ENCODE assay signal across 7 mouse cellular contexts in the genomic region with DNA sequence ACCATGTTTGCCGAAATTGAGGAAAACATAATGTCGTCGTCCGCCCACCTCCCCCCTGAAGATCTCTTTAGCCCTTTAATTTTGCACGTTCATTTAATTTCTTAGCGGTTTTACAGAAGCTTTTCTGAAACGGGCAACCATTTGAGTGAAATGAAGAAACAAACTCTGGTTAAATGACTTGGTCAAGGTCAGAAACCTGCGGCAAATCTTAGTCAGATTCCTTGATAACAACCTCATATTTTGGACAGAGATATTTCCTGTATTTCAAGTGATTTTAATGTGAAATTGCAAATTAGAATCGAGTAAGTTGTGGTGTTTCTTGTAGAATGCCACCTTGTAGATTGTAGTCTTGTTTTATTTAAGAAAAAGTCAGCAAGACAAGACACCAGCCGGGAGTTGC. TPM values are rescaled to one million over a fixed set of nuclear protein-coding genes. Genes with fewer than 3 reads are reported as not detected.
DNase-seq lines count a peak whose midpoint lies in the region; ATAC-seq and TF ChIP-seq lines count a peak whose summit lies in the region.

No protein-coding gene starts in this region.

- DNase-seq in lung, postnatal 0 days (ENCODE audit: low spot score), result no peak
- DNase-seq in lung, postnatal 14 days, result no peak
- DNase-seq in forebrain, embryonic 11.5 days (ENCODE audit: low spot score), result no peak
- no peak for DNase-seq in limb, embryonic 14.5 days (ENCODE audit: low spot score)
- DNase-seq in embryo, embryonic 11 days, result no peak
- DNase-seq in left cerebral cortex, adult 18-20 months (ENCODE audit: low spot score in 2 of 2), result no peak

- H3K4me2 ChIP-seq in lung, postnatal 0 days (replicated peaks; ENCODE audit: low read depth, low read length), result peak overlapping the region; percentile 82
- H3K4me2 ChIP-seq in forebrain, embryonic 11.5 days (ENCODE audit: low read depth, low read length, severe bottlenecking), result peak overlapping the region; percentile 57
- peak overlapping the region; percentile 55 for H3K4me2 ChIP-seq in limb, embryonic 14.5 days (replicated peaks; ENCODE audit: low read depth, low read length, severe bottlenecking)
- H3K4me2 ChIP-seq in stomach, embryonic 15.5 days, result peak overlapping the region; percentile 56

- WGBS in lung, postnatal 0 days, result 23% methylated on average over 10 of the region's 10 CpGs
- 44% methylated on average over 10 of the region's 10 CpGs for WGBS in forebrain, embryonic 11.5 days
- WGBS in limb, embryonic 14.5 days, result 32% methylated on average over 10 of the region's 10 CpGs
- 28% methylated on average over 10 of the region's 10 CpGs for WGBS in stomach, embryonic 15.5 days

- no peak for TF ChIP-seq EP300 in lung, postnatal 0 days (IDR thresholded peaks at IDR 0.05)

- H3K27me3 ChIP-seq in lung, postnatal 0 days (replicated peaks; ENCODE audit: insufficient read depth, low read length), result no peaks in the 10 kb centered on the region
- H3K27me3 ChIP-seq in forebrain, embryonic 11.5 days (ENCODE audit: control insufficient read depth, insufficient read depth, low read length), result no peaks in the 10 kb centered on the region
- no peaks in the 10 kb centered on the region for H3K27me3 ChIP-seq in limb, embryonic 14.5 days (ENCODE audit: control insufficient read depth, insufficient read depth, low read length)
- H3K27me3 ChIP-seq in stomach, embryonic 15.5 days (replicated peaks), result peaks cover 5% of the 10 kb centered on the region; the same call in 1 of the 2 replicates

- no peak overlapping the region for H3K27ac ChIP-seq in lung, postnatal 0 days (ENCODE audit: low read length)
- H3K27ac ChIP-seq in forebrain, embryonic 11.5 days (ENCODE audit: low read depth, low read length), result no peak overlapping the region
- H3K27ac ChIP-seq in limb, embryonic 14.5 days (replicated peaks; ENCODE audit: low read depth, low read length), result no peak overlapping the region
- H3K27ac ChIP-seq in stomach, embryonic 15.5 days, result no peak overlapping the region

- no peak for TF ChIP-seq POLR2A in limb, embryonic 14.5 days (IDR thresholded peaks at IDR 0.05; ENCODE audit: borderline replicate concordance, extremely low read depth, insufficient read depth, insufficient read length)

- no peaks in the 10 kb centered on the region for H3K36me3 ChIP-seq in lung, postnatal 0 days (ENCODE audit: insufficient read depth, low read length)
- peaks cover 2% of the 10 kb centered on the region; the same call in 1 of the 2 replicates for H3K36me3 ChIP-seq in forebrain, embryonic 11.5 days (ENCODE audit: control insufficient read depth, insufficient read depth, low read length)
- H3K36me3 ChIP-seq in limb, embryonic 14.5 days (ENCODE audit: control insufficient read depth, insufficient read depth, low read length), result peaks cover 33% of the 10 kb centered on the region
- H3K36me3 ChIP-seq in stomach, embryonic 15.5 days, result peaks cover 24% of the 10 kb centered on the region

- peaks cover 3% of the 10 kb centered on the region; the same call in 1 of the 2 replicates for H3K4me1 ChIP-seq in lung, postnatal 0 days (ENCODE audit: insufficient read depth, low read depth, low read length)
- H3K4me1 ChIP-seq in forebrain, embryonic 11.5 days (replicated peaks; ENCODE audit: control insufficient read depth, insufficient read depth, low read length), result no peaks in the 10 kb centered on the region; the same call in 1 of the 2 replicates
- peaks cover 6% of the 10 kb centered on the region; the same call in 1 of the 2 replicates for H3K4me1 ChIP-seq in limb, embryonic 14.5 days (ENCODE audit: control insufficient read depth, insufficient read depth, low read length)
- H3K4me1 ChIP-seq in stomach, embryonic 15.5 days, result no peaks in the 10 kb centered on the region

- H3K9me3 ChIP-seq in lung, postnatal 0 days (ENCODE audit: low read length), result no peaks in the 10 kb centered on the region
- no peaks in the 10 kb centered on the region for H3K9me3 ChIP-seq in forebrain, embryonic 11.5 days (ENCODE audit: control insufficient read depth, low read length)
- H3K9me3 ChIP-seq in limb, embryonic 14.5 days (ENCODE audit: control insufficient read depth, low read length), result no peaks in the 10 kb centered on the region
- H3K9me3 ChIP-seq in stomach, embryonic 15.5 days, result no peaks in the 10 kb centered on the region

- H3K9ac ChIP-seq in lung, postnatal 0 days (replicated peaks; ENCODE audit: low read depth), result peak overlapping the region; percentile 92
- peak overlapping the region; percentile 72; the same call in 1 of the 2 replicates for H3K9ac ChIP-seq in forebrain, embryonic 11.5 days (ENCODE audit: low read length)
- peak overlapping the region; percentile 94 for H3K9ac ChIP-seq in limb, embryonic 14.5 days (ENCODE audit: low read depth, low read length, severe bottlenecking)
- H3K9ac ChIP-seq in stomach, embryonic 15.5 days, result peak overlapping the region; percentile 92; the same call in 1 of the 2 replicates

- no peak for TF ChIP-seq CTCF in lung, postnatal 0 days (IDR thresholded peaks at IDR 0.05)

- ATAC-seq in lung, postnatal 0 days, result no peak
- ATAC-seq in forebrain, embryonic 11.5 days (replicated peaks; ENCODE audit: low FRiP score), result no peak
- no peak for ATAC-seq in limb, embryonic 14.5 days (ENCODE audit: low FRiP score, low read depth)
- ATAC-seq in stomach, embryonic 15.5 days (ENCODE audit: insufficient read depth, low FRiP score, low read depth), result no peak

- peak overlapping the region; percentile 91 for H3K4me3 ChIP-seq in lung, postnatal 0 days (ENCODE audit: low read depth, low read length)
- peak overlapping the region; percentile 75 for H3K4me3 ChIP-seq in forebrain, embryonic 11.5 days (ENCODE audit: low read depth, low read length)
- H3K4me3 ChIP-seq in limb, embryonic 14.5 days (replicated peaks; ENCODE audit: low read length), result peak overlapping the region; percentile 77
- H3K4me3 ChIP-seq in stomach, embryonic 15.5 days (replicated peaks), result peak overlapping the region; percentile 93

RNA-seq across cellular contexts. Expression of gene Tmem39a, which starts 5.0 kb away (rescaled TPM):
- polyA plus RNA-seq in lung, postnatal 0 days (2015; fragmentation: Nextera tagmentation; extraction: Ambion mirVana), result 45.2 and 45.9 TPM in 2 replicates
- 77.6 and 85.0 TPM in 2 replicates for polyA plus RNA-seq in forebrain, embryonic 11.5 days (2014; fragmentation: Nextera tagmentation; extraction: Ambion mirVana)
- 309 and 389 TPM in 2 replicates for polyA plus RNA-seq in limb, embryonic 14.5 days (2012; rRNA removed)
- 146 and 160 TPM in 2 replicates for polyA plus RNA-seq in limb, embryonic 14.5 days (2014; fragmentation: Nextera tagmentation; extraction: Ambion mirVana)
- polyA plus RNA-seq in stomach, embryonic 15.5 days (2015; fragmentation: Nextera tagmentation; extraction: Ambion mirVana), result 90.8 and 103 TPM in 2 replicates
- total RNA-seq in left cerebral cortex, adult 18-20 months (2021), result 10 to 100 TPM; 20.8 to 21.0 TPM

RNA-seq across cellular contexts. Expression of gene Poglut1, which starts 13.5 kb away (rescaled TPM):
- 19.4 and 22.4 TPM in 2 replicates for polyA plus RNA-seq in lung, postnatal 0 days (2015; fragmentation: Nextera tagmentation; extraction: Ambion mirVana)
- polyA plus RNA-seq in forebrain, embryonic 11.5 days (2014; fragmentation: Nextera tagmentation; extraction: Ambion mirVana), result 72.4 and 75.5 TPM in 2 replicates
- polyA plus RNA-seq in limb, embryonic 14.5 days (2012; rRNA removed), result 59.0 and 63.5 TPM in 2 replicates
- polyA plus RNA-seq in limb, embryonic 14.5 days (2014; fragmentation: Nextera tagmentation; extraction: Ambion mirVana), result 59.3 and 70.3 TPM in 2 replicates
- 41.8 and 44.7 TPM in 2 replicates for polyA plus RNA-seq in stomach, embryonic 15.5 days (2015; fragmentation: Nextera tagmentation; extraction: Ambion mirVana)
- total RNA-seq in left cerebral cortex, adult 18-20 months (2021), result 10 to 100 TPM; 43.4 TPM

RNA-seq across cellular contexts. Expression of gene Timmdc1, which starts 41.1 kb away (rescaled TPM):
- polyA plus RNA-seq in lung, postnatal 0 days (2015; fragmentation: Nextera tagmentation; extraction: Ambion mirVana), result 16.7 and 17.6 TPM in 2 replicates
- polyA plus RNA-seq in forebrain, embryonic 11.5 days (2014; fragmentation: Nextera tagmentation; extraction: Ambion mirVana), result 30.2 and 31.3 TPM in 2 replicates
- 15.5 and 17.0 TPM in 2 replicates for polyA plus RNA-seq in limb, embryonic 14.5 days (2012; rRNA removed)
- 20.9 and 21.2 TPM in 2 replicates for polyA plus RNA-seq in limb, embryonic 14.5 days (2014; fragmentation: Nextera tagmentation; extraction: Ambion mirVana)
- 25.3 and 27.3 TPM in 2 replicates for polyA plus RNA-seq in stomach, embryonic 15.5 days (2015; fragmentation: Nextera tagmentation; extraction: Ambion mirVana)
- total RNA-seq in left cerebral cortex, adult 18-20 months (2021), result 10 to 100 TPM; 33.9 to 36.2 TPM
